Mouse (Mus musculus): ENCODE results near the gene Tctex1d1.

DNA sequence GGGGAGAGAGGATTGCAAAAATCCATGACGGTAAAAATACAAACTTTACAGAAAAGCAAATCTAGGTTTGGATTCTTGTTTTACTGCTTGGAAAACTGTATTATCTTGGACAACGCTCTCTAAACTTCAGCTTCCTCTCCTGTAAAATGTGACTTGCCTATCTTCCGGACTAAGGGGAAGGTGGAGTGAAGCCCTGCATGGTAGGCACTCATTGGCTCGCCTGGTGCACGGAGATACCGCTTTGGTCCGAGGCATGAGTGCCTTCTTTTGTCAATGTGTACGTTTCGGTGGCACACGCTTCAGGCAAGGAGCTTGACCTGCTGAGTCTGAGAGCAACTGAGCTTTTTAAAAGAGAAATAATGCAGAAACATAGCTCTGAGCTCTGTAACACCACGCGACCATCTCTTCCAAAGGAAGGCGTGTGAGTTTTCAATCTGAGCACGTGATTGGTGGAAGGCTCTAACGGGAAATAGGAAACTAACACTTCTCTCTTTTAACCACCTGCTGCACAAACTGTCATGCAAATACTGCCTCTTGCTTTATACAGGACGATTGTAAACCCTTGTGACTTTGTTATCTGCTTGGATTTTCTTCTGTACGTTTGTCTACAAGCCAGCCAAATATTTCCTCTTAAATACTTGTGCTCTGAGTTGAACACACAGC is 23.0 kb upstream of the Tctex1d1 start:
- TF ChIP-seq POLR2A (IDR thresholded peaks at IDR 0.05; ENCODE audit: borderline replicate concordance, control insufficient read depth, low read depth, low read length) (no peak), CTCF (IDR thresholded peaks at IDR 0.05; ENCODE audit: control insufficient read depth, insufficient read depth, low read length) (no peak)
